Mouse (Mus musculus): ENCODE data around the gene Olfr1318.

Olfr1318 gene

GRCm38 (mm10) chr2:112153898-112154297, at the start of gene Olfr1318:
Gene Olfr1318 (plus strand): TSS chr2:112154198.
- no peak for DNase-seq

GRCm38 (mm10) chr2:112115340-112115739, 38.7 kb upstream of the Olfr1318 start, which contains the start of gene Olfr1315-ps1:
Gene Olfr1315-ps1 (minus strand): TSS chr2:112115440.
- DNase-seq, result no peak

DNA sequence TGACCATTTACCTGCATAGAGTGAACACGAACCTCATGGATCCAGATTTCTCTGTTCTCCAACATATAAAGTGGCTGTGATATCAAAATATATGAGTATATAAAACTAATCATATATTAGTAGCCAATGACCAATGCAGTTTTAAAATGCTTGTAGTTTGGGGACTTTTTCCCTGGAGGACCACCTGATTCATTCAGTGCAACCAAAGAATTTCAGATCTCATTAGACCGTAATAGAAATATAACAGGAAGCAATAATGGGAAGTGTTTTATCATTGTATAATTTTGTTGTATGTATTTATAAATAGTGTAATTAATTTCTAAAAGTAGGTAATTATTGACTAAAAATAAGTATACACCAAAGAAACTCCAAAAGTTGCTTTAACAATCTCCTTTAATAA, 19.1 kb upstream of the Olfr1318 start, which contains the start of gene Olfr1316:
Olfr1316 (minus strand) TSS at position 101 of the 400 bp plus-strand sequence.
- DNase-seq, result no peak

GRCm38 (mm10) chr2:112140029-112140428, 14.0 kb upstream of the Olfr1318 start, which contains the start of gene Olfr1317:
Gene Olfr1317 (plus strand): TSS chr2:112140329.
- DNase-seq, result no peak

- DNase-seq, result peak; percentile 47
Measured at GRCm38 (mm10) chr2:112196859-112197258, 42.9 kb downstream of the Olfr1318 start.

DNA sequence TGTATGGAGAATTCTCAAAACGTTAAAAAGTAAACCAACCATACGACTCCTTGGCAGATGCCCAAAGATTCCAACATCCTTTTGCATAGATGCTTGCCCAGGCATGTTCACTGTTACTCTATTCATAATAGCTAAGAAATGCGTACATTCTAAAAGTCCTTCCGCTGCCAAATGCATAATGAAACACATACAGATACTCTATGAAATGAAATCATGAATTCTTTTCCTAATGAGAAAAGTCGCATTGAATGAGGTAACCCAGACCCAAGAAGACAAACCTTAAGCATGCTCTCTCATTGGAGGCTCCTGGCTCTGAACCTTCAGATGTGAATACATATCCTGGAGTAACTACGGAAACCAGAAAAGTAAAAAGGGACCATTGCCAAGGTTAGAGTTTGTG, 49.1 kb downstream of the Olfr1318 start:
- DNase-seq, result no peak
